Mouse (Mus musculus) left cerebral cortex, adult 18-20 months (tissue): ENCODE results near the gene Wdr1. TPM values are rescaled to one million over a fixed set of nuclear protein-coding genes. Genes with fewer than 3 reads are reported as not detected.

ENCODE experiments used
- DNase-seq, 2 experiments: peaks; one replicate each; pipeline ENCODE4 v3.0.0; 2021 to 2022; ENCODE audit warnings: low spot score in 2 of 2, mixed read lengths in 1 of 2
- total RNA-seq, 2 experiments: library from RNA; stranded (reverse); gene quantifications; 2 replicates each; pipeline ENCODE4 v1.2.3; 2021

Wdr1 gene
- total RNA-seq, 2 experiments from 2014 or later: 150 to 157 TPM

DNA sequence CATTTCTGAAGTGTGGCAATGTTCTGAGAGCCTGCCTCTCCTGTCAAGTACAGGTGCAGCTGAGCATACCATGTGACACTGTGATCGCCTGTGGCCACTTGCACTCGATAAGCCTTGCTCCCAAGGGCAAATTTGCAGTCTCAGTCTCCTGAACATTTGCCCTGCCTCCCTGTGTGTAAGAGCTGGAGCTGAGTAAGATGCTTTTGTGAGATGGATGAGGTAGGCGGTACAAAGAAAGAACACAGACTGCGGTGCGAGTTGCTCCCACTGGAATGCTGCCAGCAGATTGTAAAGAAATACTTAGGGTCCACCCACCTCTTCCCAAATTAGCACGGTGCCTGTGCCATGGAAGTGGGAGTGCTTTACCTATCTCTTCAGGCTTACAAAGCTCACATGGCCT, 15.6 kb downstream of the Wdr1 start:
- peak; percentile 82 to 85 for DNase-seq

DNA sequence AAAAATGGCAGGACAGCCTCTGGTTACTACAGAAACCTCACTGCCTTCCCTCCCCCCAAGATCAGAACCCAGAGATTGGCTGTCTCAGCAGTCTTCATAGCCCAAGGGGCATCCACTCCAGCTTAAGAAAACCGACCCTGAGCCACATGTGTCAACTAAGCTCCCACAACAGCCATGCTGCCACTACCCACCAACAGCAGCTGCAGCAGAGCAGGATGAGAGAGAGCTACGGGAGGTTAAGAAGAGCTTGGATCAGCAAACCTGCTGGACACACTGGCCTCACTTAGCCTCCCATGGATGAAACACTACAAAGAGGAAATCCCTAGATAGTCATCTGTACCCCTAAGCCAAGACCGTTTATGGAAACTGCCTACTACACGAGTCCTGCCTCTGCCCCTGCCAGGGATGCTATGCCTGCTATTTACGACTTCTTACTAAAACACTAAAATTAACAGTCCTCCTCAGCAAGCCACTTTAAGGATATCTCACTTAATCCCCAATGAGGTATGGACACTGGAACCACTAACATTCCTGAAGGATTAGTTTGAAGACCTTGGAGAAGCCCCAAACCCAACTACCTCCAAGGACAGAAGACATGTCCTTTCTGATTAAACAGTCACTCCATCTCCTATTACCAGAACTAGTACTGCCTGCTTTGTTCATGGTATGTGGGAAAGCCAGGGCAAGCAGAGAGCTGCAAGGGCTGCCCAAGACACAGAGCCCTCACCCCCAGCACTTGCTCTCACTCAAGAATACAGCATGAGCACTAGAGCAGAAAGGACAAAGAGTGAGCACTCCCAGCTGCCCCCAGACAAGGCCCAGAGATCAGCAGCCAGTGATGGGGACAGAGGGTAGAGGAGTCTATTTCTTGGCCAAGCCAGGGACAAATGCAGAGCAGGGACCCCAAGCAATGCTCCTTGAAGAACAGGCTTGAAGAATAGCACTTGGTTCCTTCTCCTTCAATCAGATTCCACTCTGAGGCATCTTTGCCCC, 18.3 kb downstream of the Wdr1 start:
- no peak for DNase-seq

DNA sequence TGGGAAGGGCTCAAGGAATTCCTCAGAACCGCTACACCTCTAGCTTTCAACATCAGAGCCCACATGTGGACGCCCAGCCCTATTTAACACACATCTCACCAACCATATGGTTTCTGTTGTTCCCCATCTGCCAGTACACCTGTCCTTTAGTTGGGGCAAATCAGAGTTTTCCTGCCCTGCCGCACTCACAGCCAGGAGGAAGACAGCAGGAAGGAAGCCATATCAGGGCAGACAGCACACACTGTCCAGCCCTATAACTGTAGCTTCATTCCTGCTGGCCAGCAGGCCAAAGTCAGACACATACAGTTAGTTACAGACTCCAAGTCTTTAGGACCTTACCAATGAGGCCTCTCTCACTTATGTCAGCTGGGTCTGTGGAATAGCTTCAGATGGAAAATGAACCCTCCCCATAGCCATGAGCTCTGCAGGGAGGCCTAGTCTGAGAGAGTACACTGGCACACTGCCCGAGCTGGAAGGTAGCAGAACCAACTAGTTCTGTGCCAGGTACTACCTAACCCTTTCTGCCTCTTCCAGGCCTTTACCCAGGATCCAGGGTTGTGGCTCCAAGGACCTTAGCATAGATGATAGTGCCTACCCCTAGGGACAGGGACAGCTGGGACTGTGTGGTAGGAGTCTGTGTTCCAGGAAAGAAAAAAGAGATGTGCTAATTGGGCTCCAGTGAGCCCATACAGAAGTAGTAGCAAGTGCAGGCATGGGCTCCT, 19.4 kb downstream of the Wdr1 start:
- no peak for DNase-seq

DNA sequence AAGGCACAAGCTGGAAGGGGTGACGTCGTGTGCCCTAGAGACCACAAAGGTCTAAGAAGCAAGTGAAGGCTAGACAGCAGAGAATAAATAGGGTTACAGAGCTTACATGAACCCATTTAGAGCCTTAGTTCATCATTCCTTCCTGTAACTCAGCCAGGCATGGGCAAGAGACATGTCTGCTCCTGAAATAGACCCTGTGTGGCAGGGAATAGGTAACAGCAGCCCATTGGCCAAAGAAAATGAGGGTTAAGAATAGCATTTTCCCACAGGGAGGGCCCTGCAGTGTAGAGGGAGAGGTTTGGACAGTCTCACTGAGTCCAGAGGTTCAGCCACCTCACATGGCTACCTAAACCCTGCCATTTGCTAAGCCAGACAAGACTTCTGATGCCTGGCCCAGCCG, 21.3 kb downstream of the Wdr1 start:
- no peak for DNase-seq

DNA sequence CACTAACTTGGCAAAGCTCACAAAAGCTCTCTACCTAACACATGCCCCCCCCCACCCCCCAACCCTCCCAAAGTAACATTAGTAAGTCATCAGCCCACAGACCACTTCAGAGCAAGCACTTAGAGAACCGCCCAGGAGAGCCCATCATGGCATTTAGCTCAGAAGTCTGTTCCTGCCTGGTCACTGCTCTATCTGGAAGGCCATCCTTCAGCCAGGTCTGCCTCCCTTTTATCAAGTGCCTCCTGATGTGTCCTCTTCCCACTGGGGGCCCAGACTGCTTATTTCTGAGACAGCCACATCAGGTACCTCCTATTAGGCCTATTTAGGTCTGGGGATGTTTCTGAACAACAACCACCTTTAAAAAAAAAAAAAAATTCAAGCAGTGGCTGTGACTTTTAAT, 22.1 kb downstream of the Wdr1 start:
- no peak for DNase-seq

DNA sequence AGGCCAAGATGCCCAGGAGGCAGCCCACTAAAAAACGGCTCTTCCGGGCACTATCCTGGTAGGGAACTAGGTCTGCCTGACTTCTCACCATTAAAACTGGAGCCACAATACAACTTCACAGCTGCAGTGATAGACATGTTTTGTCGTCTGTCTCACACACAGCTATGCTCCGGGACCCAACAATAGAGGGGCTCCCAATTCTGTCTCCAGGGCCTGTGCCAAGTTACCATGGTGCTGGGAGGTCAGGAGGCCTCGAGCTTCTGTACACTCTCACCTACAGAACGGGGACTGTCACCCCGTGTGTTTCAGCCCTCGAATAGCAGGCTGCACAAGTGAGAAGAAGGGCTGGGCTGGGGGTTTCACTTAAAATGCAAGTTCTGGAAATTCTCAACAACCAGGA, 24.5 kb downstream of the Wdr1 start:
- no peak for DNase-seq

DNA sequence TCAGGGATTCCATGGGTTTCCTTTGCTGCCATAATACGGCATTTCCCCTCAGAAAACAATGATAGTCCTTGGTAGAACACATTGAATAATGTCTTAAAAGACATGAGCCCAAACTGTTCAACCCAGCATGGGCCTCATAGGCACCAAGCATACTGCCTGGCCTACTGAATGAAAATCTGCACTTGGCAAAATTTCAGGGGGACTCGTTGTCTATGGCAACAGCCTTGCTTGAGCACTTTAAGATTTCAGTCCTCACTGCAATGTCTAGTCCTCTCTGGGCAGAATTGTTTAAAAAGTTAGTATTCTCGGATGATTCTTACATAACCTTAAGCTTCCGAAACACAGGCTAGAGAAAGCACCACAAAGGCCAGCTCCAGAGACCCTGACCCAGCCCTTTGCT, 25.2 kb downstream of the Wdr1 start:
- DNase-seq: no peak

DNA sequence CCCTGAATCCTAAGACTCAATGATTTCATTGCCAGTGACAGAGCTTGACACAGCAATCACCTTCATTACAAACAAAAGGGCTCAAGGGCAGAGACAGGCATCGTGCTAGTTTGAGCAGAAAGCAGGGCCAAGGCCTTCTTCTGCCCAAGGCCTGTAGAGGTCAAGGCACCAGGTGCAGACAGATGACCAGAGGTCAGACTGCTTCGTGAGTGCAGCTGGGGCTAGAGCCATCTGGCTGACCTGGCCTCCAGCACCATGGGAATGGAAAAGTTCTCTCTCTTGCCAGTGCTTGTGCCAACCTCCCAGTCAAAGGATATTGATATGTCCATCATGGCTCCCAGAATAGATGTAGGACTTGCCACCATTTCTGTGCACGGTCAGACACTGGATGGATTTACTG, 26.2 kb downstream of the Wdr1 start:
- no peak for DNase-seq

DNA sequence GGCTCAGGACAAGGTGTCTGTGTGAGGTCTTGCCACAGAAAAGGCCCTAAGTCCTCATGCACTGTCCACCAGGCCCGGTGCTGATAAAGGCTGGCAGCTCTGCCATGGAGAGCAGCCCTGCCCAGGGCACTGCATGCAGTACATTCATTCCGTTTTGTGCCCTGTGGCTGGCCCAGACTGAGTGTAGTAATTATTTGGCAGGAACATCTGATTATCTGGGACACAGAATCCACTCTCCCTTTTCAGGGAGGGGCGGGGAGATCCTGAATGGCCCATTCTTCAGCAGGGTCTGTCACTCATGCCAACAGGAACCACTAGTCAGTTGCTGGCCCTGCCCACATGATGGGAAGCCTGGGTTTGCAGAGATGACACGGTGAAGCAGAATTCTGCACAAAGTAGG, 30.9 kb downstream of the Wdr1 start:
- DNase-seq: peak; percentile 33 to 40

DNA sequence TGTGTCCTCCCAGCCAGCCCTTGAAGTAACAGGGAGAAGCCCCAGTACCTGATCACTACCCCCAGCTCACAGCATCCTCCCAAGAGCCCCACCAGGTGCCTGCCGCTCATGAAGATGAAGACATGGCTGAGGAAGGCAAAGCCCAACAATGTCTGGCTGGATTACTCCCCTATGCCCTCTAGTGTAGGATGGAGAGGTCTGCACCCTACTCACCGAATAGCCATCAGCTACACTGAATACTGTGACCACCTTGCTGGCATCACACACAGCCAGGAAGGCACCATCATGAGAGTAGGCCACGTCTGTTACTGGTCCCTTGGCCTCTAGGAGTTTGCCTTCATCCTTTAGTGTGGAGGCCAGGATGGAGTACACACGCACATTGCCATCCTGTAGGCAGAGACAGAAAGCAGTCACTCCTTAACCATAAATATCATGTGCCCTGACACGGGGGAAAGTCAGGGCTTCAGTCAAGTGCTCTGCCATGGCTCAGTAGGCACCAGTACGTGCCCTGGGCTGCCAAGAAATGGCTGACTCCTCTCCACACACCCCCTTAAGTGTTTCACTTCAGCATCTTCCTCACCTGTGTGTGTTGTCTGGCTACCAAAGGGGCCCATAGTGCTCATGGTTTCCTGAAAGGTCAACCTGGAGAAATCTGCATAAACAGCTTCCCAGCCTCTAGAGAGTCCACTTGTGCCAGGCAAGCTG, 33.1 kb downstream of the Wdr1 start:
- no peak for DNase-seq

DNA sequence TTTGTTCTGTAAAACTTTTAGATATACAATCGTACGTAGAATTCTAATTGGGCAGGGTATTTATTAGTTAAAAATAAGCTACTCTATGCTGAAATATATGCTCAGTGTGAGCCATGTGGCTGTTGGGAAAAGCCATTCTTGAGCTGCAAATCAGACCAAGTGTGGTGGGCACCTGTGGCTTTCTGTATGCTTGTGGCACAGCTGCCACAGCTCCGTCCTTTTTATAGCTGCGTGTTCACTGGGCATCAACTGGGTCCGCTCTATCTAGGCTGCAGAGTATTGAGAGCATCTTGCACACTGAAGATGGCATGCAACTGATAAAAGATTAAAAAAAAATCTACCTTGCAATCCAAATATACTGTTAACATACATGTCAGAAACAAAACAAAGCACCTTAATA, 40.0 kb downstream of the Wdr1 start:
- DNase-seq: no peak

DNA sequence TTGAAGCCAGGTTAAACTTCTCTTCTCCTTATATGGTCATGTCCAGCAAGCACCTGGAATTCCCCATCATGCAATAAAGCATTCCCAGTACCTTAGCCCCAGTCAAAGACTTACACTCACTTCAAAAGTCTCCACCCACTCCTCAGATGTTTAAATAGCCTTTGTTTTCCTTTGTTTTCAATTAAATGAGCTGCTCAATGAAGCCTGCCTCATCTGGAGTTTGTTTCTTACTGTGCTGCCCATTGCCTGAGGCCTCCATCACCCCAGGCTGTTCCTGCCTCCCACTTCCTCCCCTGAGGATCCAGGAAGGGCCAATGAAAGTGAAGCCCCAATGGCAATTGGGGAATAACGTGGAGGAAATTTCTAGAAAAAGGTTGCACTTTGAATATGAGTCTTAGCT, 42.2 kb downstream of the Wdr1 start:
- DNase-seq: no peak

DNA sequence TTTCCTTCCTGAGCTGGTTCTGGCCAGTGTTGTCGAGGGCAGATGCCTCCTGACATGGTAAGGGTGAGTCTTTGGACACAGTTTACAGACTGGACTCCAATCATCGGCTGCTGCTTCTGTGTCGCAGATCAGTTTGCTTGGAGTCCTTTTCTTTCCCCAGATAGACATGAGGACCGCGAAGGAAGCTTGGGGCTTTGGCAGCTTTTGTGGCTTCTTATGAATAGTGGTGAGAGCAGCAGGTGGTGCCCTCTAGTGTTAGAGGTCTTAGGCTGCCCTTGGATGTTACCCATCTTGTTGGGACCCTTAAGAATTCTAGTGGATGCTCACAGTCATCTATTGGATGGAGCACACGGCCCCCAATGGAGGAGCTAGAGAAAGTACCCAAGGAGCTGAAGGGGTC, 46.8 kb downstream of the Wdr1 start:
- peak; percentile 33 to 39 for DNase-seq

DNA sequence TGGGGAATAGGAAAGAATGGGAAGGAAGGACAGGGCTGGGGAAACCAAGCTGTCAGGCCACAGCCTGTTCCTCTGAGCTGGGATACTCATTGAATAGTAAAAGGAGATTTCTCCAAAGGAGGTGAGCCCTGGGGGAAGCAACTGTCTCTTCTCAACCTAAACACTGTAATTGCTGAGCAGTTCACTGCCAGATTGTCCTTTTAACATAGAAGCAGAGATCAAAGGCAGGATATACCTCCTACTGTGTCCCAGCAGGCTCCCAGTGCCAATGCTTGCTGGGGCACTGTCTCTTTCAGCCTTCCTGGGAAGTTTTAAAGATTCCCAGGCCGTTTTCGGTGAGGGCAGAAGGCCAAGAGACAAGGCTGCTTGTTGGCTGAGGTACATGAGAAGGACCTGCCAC, 50.0 kb downstream of the Wdr1 start:
- DNase-seq: no peak

DNA sequence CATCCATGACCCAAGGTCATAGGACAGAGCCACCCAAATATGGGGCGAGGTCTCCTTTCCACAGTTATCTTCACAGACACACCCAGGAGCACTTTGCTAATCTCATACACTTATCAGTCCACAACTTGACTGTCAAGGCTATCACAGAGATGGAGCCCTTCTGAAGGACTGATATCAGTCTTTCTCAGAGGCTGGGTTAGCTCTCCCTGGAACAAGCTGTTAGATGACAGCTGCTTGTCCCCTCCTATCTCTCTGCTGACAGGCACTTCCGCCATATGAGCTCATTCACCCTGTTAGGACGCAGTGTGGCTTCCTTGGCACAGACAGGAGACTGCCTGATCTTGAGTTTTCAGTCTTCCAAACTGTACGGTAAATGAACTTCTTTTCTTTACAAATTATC, 53.5 kb downstream of the Wdr1 start:
- DNase-seq: no peak

DNA sequence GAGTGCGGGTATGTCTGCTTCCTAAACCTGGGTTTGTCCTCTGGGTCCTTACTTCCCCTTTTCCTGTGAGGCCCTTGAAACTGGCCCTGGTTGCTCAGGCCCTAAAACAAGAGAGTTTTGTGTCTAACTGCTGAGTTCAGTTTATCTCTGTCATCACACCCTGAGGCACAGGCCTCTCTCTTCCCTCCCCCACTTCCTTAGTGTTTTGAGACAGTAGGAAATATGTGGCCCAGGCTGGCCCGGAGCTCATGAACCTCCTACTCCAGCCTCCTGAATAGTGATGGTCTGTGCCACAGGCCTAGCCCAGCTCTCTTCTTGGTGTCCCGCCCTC, 57.6 kb downstream of the Wdr1 start:
- DNase-seq: no peak

DNA sequence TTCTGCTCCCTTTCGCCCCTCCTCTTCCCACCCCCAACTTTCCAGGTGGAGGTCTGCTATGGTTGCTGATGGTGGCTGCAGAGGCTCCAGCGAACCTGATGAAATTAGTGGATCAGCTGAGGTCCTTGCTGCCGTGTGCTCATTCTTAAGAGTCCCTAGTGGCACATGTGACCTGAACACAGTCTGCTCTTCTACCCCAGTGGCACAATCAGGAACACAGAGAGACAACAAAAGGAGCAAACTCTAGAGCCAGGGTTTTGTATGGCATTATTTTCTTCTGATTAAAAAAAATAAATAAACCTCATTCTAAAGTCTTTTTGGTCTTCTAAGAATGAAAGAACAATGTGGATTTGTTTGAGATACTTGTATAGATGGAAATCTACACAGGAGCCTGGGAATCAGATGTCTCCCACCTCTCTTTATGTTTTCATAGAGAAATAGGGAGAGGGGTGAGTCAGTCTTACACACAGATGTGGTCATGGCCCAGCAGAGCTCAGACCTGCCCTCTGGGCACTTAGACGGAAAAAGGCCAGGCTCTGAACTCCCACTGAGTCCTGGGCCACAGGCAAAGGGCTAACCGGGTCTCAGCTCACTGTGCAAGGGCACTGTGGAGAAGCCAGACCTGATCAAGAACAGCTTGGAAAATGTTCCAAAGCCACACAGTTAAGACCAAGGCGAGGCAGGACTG, 58.1 kb downstream of the Wdr1 start:
- DNase-seq: no peak

DNA sequence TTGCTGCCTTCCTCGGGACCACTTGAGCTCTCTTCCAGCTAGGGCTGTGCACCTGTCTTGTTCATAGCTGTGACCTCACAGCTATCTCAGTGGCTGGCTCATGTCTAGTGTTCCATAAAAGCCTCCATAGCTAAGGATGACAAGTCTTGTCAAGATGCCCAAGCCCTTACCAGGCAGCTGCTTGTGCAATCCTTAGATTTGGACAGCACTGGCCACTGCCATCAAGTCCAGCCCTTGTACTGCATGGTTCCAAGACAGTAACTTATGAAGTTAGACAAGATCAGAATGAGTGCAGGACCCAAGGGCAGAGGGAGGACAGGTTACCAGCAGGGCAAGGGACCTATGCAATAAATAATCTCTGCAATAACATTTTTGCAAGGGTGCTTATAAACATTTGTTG, 58.9 kb downstream of the Wdr1 start:
- DNase-seq: no peak

DNA sequence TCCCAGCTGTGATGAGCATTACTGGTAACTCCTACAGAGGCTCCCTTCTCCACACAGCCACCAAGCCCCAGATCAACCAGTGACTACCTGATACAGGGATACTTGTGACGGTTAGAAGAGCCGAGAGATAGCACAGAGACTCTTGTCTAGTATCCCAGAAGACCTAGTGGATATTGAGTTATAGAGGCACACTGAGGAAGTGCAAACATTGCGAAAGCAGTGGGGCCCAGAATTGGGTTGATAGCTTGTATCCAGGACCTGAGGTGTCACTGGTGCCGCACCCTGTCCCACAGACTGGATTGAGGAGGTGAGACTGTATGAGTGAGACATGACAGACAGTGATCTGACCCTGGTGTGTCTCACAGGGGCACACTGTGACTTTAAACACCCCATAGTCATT, 60.0 kb downstream of the Wdr1 start, which contains the start of gene Slc2a9:
Gene Slc2a9 (minus strand): TSS at position 152 of the 400 bp plus-strand sequence.
- DNase-seq: no peak

DNA sequence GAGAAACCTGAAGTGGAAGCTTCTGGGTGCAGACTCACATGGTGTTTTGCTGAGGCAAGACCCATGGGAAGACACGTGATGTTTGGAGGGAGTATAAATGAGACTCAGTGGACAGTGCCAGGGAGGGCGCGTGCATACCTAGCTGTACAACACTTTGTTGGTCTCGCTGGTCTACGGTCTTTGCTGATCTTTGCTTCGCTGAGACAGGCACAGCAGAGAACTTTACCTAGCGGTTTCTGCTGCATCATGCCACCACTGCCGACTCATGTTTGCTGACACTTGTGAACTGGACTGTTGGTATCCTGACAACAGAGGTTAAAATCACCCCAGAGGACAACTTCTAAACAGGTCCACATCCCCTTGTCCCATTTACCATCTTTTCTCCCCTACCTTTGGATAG, 63.0 kb downstream of the Wdr1 start:
- no peak for DNase-seq

DNA sequence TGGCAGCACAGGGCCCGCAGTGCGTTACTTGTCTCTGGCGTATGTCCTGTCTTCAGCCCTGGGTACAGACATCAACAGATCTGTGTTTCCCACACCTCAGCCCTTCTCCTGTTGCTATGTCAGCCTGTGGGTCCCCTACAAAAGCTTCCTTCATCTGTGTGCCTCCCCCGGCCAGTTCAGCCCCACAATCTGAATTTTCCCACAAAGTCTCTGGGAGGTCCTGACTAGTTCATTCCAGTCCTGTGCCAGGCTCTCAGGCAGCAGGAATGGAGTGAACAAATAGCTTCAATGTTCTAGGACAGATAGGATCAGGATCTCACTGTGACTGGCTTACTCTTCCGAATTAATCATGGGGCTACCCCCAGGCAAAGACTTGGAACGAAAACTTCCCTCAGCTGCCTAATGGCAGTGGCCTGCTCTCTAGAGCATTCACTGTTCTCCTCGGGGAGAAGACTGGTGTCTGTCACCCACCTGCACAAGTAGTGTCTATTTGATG, 63.7 kb downstream of the Wdr1 start:
- DNase-seq: no peak
